Mouse (Mus musculus) bone marrow, adult 2 months (tissue): ENCODE measurements around the gene Mms19.

Source experiments
- CTCF ChIP-seq: fragments of 200-500 bp; IDR thresholded peaks from 2 replicates; pipeline ENCODE4 v1.5.1; 2011; ENCODE audit warnings: low read length, control low read depth; ENCODE audit not compliant: control insufficient read depth, insufficient read depth
- POLR2A ChIP-seq: fragments of 200-500 bp; IDR thresholded peaks from 2 replicates; pipeline ENCODE4 v1.6.1; 2011; ENCODE audit warnings: low read depth, mild to moderate bottlenecking, control low read depth, low read length, borderline replicate concordance; ENCODE audit not compliant: control insufficient read depth

- TF ChIP-seq POLR2A (no peak), CTCF (no peak)
These were observed 6.2 kb upstream of the Mms19 start for GRCm38 (mm10) chr19:41987206-41987605.
